Mouse (Mus musculus) ES-E14 (cell line): ENCODE data around the gene Lrrc75a. TPM values are rescaled to one million over a fixed set of nuclear protein-coding genes. Genes with fewer than 3 reads are reported as not detected.

Experiments used
- DNase-seq: peaks from one replicate; pipeline ENCODE4 v3.0.0-alpha.2; 2013; ENCODE audit warnings: low read depth, low spot score
- H3K27ac ChIP-seq: 2 replicates; pipeline ENCODE4 v1.5.1; 2012; ENCODE audit warnings: low read depth, mild to moderate bottlenecking, low read length, moderate library complexity, mixed read lengths; ENCODE audit not compliant: poor library complexity, insufficient read depth, severe bottlenecking
- H3K36me3 ChIP-seq: 2 replicates; pipeline ENCODE4 v1.6.1; 2012; ENCODE audit warnings: mild to moderate bottlenecking, low read length, moderate library complexity, mixed read lengths; ENCODE audit not compliant: control insufficient read depth, poor library complexity, insufficient read depth, severe bottlenecking
- H3K4me1 ChIP-seq, 2 experiments: fragments of 150-350 bp in 1 of 2; sonication (generic) in 1 of 2; 2 replicates each; pipeline ENCODE4 v1.6.1; 2012; ENCODE audit warnings: low read length in 2 of 2, mild to moderate bottlenecking in 1 of 2, mixed read lengths in 1 of 2; ENCODE audit not compliant: control insufficient read depth in 2 of 2, insufficient read depth in 2 of 2, poor library complexity in 1 of 2
- H3K4me3 ChIP-seq, 2 experiments: fragments of 150-350 bp in 1 of 2; sonication (generic) in 1 of 2; 2 replicates each; pipeline ENCODE4 v1.5.1; 2012; ENCODE audit warnings: low read length in 2 of 2, low read depth in 1 of 2, mild to moderate bottlenecking in 1 of 2, mixed read lengths in 1 of 2; ENCODE audit not compliant: insufficient read depth in 1 of 2, poor library complexity in 1 of 2, severe bottlenecking in 1 of 2
- H3K9ac ChIP-seq: 2 replicates; pipeline ENCODE4 v1.6.1; 2012; ENCODE audit warnings: low read depth, mild to moderate bottlenecking, low read length, mixed read lengths; ENCODE audit not compliant: poor library complexity, insufficient read depth, severe bottlenecking
- H3K9me3 ChIP-seq: fragments of 150-350 bp; sonication (generic); 2 replicates; pipeline ENCODE4 v1.6.1; 2012; ENCODE audit warnings: low read depth, mild to moderate bottlenecking, low read length; ENCODE audit not compliant: control insufficient read depth, insufficient read depth
- CHD2 ChIP-seq: IDR thresholded peaks from 2 replicates; pipeline ENCODE4 v1.6.1; 2014; ENCODE audit warnings: mild to moderate bottlenecking, low read depth, low read length, inconsistent platforms
- HCFC1 ChIP-seq: IDR thresholded peaks from 2 replicates; pipeline ENCODE4 v1.6.1; 2012; ENCODE audit warnings: low read length, inconsistent platforms, borderline replicate concordance; ENCODE audit not compliant: insufficient read depth
- MAFK ChIP-seq: IDR thresholded peaks from 2 replicates; pipeline ENCODE4 v1.6.1; 2014; ENCODE audit warnings: mild to moderate bottlenecking, low read depth, low read length, inconsistent platforms; ENCODE audit not compliant: insufficient read depth
- ZC3H11A ChIP-seq: IDR thresholded peaks from 2 replicates; pipeline ENCODE4 v1.6.1; 2012; ENCODE audit warnings: low read depth, mild to moderate bottlenecking, inconsistent platforms, low read length, borderline replicate concordance
- ZNF384 ChIP-seq: IDR thresholded peaks from 2 replicates; pipeline ENCODE4 v1.6.1; 2012; ENCODE audit warnings: low read depth, low read length, inconsistent platforms
- in situ Hi-C, 2 experiments: fragments of 600-800 bp; cut with MboI; formaldehyde crosslinking; loops; one replicate each; pipeline ENCODE4 v1.15.1; 2025; ENCODE audit warnings: low sequenced_read_pairs in 2 of 2, inconsistent platforms in 1 of 2; ENCODE audit not compliant: unreplicated experiment in 2 of 2
- total RNA-seq: library from RNA; depleted of rRNA; stranded (reverse); fragments of 300-350 nt; gene quantifications from 2 replicates; pipeline ENCODE4 v1.2.3, GENCODE M21; 2012

The Lrrc75a gene
- total RNA-seq, 1 experiment: 9.9 TPM

- no peak for TF ChIP-seq HCFC1
- TF ChIP-seq CHD2: no peak
- TF ChIP-seq MAFK: no peak
- no peak for TF ChIP-seq ZNF384
- no peak for TF ChIP-seq ZC3H11A
- in situ Hi-C loops: no loop called here
- Histone ChIP-seq H3K9ac (no peak overlapping the region), H3K4me3 (no peak overlapping the region), H3K27ac (no peak overlapping the region), H3K36me3 (peaks cover 8% of the 10 kb centered on the region), H3K4me1 (peaks cover 0 to 2% of the 10 kb centered on the region in 2 experiments; a peak in 1 of 4 replicates), H3K9me3 (no peaks in the 10 kb centered on the region)
- DNase-seq: no peak
Observed at GRCm38 (mm10) chr11:62598571-62598970, 49.8 kb downstream of the Lrrc75a start.

GRCm38 (mm10) chr11:62591904-62592575, 56.3 kb downstream of the Lrrc75a start:
- no peaks in the 10 kb centered on the region for H3K9me3 ChIP-seq
- H3K4me1 ChIP-seq: peaks cover 0 to 5% of the 10 kb centered on the region in 2 experiments; a peak in 1 of 4 replicates
- TF ChIP-seq HCFC1 (no peak), ZC3H11A (no peak), CHD2 (no peak), ZNF384 (no peak), MAFK (no peak)
- in situ Hi-C loops: no loop called here
- no peaks in the 10 kb centered on the region for H3K36me3 ChIP-seq
- H3K9ac ChIP-seq: no peak overlapping the region
- no peak overlapping the region for H3K4me3 ChIP-seq
- no peak for DNase-seq
- no peak overlapping the region for H3K27ac ChIP-seq

GRCm38 (mm10) chr11:62591026-62591425, 57.3 kb downstream of the Lrrc75a start:
- in situ Hi-C loops: no loop called here
- no peaks in the 10 kb centered on the region for H3K36me3 ChIP-seq
- H3K27ac ChIP-seq: no peak overlapping the region
- H3K4me1 ChIP-seq: peaks cover 0 to 5% of the 10 kb centered on the region in 2 experiments; a peak in 1 of 4 replicates
- no peak overlapping the region for H3K4me3 ChIP-seq
- no peak for DNase-seq
- H3K9me3 ChIP-seq: no peaks in the 10 kb centered on the region
- no peak overlapping the region for H3K9ac ChIP-seq
- TF ChIP-seq MAFK: no peak
- no peak for TF ChIP-seq CHD2
- no peak for TF ChIP-seq HCFC1
- no peak for TF ChIP-seq ZNF384
- TF ChIP-seq ZC3H11A: no peak

GRCm38 (mm10) chr11:62589391-62589790, 58.9 kb downstream of the Lrrc75a start:
- Histone ChIP-seq H3K36me3 (no peaks in the 10 kb centered on the region), H3K9ac (no peak overlapping the region), H3K4me3 (no peak overlapping the region), H3K27ac (no peak overlapping the region), H3K9me3 (no peaks in the 10 kb centered on the region), H3K4me1 (peaks cover 0 to 3% of the 10 kb centered on the region in 2 experiments; a peak in 1 of 4 replicates)
- TF ChIP-seq CHD2 (no peak), ZC3H11A (no peak), MAFK (no peak), HCFC1 (no peak), ZNF384 (no peak)
- in situ Hi-C loops: no loop called here
- DNase-seq: no peak

- Histone ChIP-seq H3K36me3 (no peaks in the 10 kb centered on the region), H3K4me1 (peaks cover 0 to 2% of the 10 kb centered on the region in 2 experiments; a peak in 1 of 4 replicates), H3K9me3 (no peaks in the 10 kb centered on the region), H3K27ac (no peak overlapping the region), H3K9ac (no peak overlapping the region), H3K4me3 (no peak overlapping the region)
- in situ Hi-C loops: no loop called here
- TF ChIP-seq MAFK (no peak), ZNF384 (no peak), HCFC1 (no peak)
- no peak for DNase-seq
Observed at GRCm38 (mm10) chr11:62587034-62587433, 61.3 kb downstream of the Lrrc75a start.
